Mouse (Mus musculus): ENCODE data around the gene Slc2a3.

DNA sequence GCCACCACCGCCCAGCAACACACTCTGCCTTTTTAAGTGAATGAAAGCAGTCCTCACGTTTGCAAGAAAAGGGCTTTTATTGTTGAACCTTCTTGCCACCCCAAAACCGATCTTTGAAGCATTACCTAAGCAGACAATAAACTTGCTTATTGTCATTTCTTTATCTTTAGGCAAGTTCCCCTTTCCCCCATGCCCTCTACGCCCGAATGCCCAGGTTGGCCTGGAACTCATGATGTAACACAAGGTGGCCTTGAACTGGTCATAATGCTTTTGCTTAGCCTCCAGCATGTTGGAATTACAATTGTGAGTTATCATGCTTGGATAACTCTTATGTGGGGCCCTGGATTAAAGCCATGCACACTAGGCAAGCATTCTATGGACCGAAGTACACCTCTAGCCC lies 50.9 kb downstream of the Slc2a3 start:
- TF ChIP-seq GATA1 (IDR thresholded peaks at IDR 0.05; ENCODE audit: borderline replicate concordance, low read length) (no peak), FLI1 (IDR thresholded peaks at IDR 0.05; ENCODE audit: low read length) (no peak)

All from megakaryocyte, embryonic 14.5 days (primary cell).